Mouse (Mus musculus) hindbrain, embryonic 11.5 days (tissue): ENCODE measurements around the gene Irf6. TPM values are rescaled to one million over a fixed set of nuclear protein-coding genes. Genes with fewer than 3 reads are reported as not detected.

Experiments used
- ATAC-seq: fragments of 200-750 bp; cut with Nextera tagmentation; 2 replicates; pipeline ENCODE4 v1.8.0; 2017; ENCODE audit warnings: mild to moderate bottlenecking, moderate TSS enrichment, moderate library complexity; ENCODE audit not compliant: low FRiP score
- DNase-seq: peaks from one replicate; pipeline ENCODE4 v3.0.0-alpha.2; 2015; ENCODE audit warnings: low spot score
- H3K27ac ChIP-seq: fragments of 300-500 bp; sonication (generic); 2 replicates; pipeline ENCODE4 v1.5.1; 2014; ENCODE audit warnings: mild to moderate bottlenecking, low read depth, low read length
- H3K27me3 ChIP-seq: fragments of 300-500 bp; sonication (generic); 2 replicates; pipeline ENCODE4 v1.6.1; 2014; ENCODE audit warnings: mild to moderate bottlenecking, low read length, moderate library complexity, mixed read lengths; ENCODE audit not compliant: control insufficient read depth, insufficient read depth
- H3K36me3 ChIP-seq: fragments of 300-500 bp; sonication (generic); 2 replicates; pipeline ENCODE4 v1.6.1; 2014; ENCODE audit warnings: mild to moderate bottlenecking, low read length, moderate library complexity, mixed read lengths; ENCODE audit not compliant: control insufficient read depth, insufficient read depth
- H3K4me1 ChIP-seq: fragments of 300-500 bp; sonication (generic); replicated peaks from 2 replicates; pipeline ENCODE4 v1.6.1; 2014; ENCODE audit warnings: low read length, mixed read lengths; ENCODE audit not compliant: control insufficient read depth, insufficient read depth
- H3K4me2 ChIP-seq: fragments of 300-500 bp; sonication (generic); replicated peaks from 2 replicates; pipeline ENCODE4 v1.6.1; 2014; ENCODE audit warnings: mild to moderate bottlenecking, low read depth, low read length
- H3K4me3 ChIP-seq: fragments of 300-500 bp; sonication (generic); 2 replicates; pipeline ENCODE4 v1.5.1; 2014; ENCODE audit warnings: low read depth, low read length
- H3K9ac ChIP-seq: fragments of 300-500 bp; sonication (generic); 2 replicates; pipeline ENCODE4 v1.6.1; 2014; ENCODE audit warnings: low read depth, low read length
- H3K9me3 ChIP-seq: fragments of 300-500 bp; sonication (generic); 2 replicates; pipeline ENCODE4 v1.6.1; 2016; ENCODE audit warnings: low read length; ENCODE audit not compliant: control insufficient read depth
- WGBS: fragments of 180-500 bp; shearing (Covaris S2); extraction: QIAGEN DNeasy Blood & Tissue Kit; methylation state at CpG from one replicate; pipeline ENCODE4 v1.1.7; 2014; 5-methylcytosine and 5-hydroxymethylcytosine counted together
- polyA plus RNA-seq: library from polyadenylated mRNA; unstranded; fragments of >200 nt; fragmentation: Nextera tagmentation; extraction: Ambion mirVana; gene quantifications from 2 replicates; pipeline ENCODE4 v1.2.1, GENCODE M21; 2014

Gene Irf6
- polyA plus RNA-seq, 1 experiment from 2014 or later, result 3.1 TPM

DNA sequence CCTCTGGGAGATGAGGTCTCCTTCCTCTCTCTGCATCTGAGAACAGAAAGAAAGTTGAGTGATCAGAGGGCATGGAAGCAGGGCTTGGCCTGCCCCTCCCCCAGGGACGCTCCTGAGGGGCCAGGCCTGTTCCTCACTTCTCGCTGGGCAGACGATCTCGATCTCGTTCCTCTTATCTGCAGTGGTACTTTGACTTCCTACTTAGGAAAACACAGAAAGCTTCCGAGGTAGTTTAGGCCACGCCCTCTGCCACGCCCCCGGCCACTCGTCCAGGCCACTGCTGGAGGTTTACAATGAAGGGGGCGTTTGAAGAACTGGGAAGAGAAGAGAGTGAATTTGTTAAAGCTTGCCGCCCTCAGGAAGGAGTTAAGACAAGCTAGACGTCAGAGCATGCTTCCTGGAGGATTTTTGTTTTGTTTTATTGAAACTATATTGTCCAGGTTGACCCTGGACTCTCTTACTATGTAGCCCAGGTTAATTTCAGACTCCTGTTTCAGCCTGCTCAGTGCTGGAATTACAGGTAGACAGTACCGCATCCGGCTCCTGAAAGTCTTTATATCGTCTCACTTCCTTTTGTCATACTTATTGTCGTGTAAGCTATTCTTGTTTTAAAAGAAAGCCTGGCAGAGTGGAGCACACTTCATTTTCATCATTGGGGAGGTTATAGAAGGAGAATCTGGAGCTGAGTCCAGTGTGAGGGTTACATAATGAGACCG, 7.6 kb downstream of the Irf6 start:
- DNase-seq (peak; percentile 71), ATAC-seq (no peak)
- no peak overlapping the region for H3K9ac ChIP-seq

DNA sequence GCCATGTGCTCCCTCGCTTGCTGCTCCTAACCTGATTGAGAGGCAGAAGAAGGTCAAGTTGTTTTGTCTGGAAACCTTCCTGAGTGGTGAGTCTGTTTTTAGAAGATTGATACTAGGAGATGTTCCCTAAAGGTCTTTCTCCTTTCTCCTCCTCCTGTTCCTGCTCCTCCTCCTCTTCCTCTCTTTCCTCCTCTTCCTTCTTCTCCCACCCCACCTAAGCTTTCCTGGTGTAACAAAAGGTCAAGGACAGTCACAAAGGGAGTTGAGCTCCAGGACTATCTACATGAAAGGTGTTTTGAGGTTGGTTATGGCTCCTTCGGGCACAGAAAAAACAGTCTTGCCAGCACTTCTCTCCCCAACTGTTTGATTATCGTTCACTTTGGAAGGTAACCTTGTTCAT, 14.8 kb downstream of the Irf6 start, which contains the start of gene A130010J15Rik:
Gene A130010J15Rik, plus strand, starts transcription at position 301 of the 400 bp plus-strand sequence.
- 0 out of 2 replicates have a peak, but pooled peaks cover 2% of the 10 kb centered on the region for H3K4me1 ChIP-seq
- 93% methylated on average over 3 of the region's 3 CpGs for WGBS
- no peak for ATAC-seq

More for the DNA sequence above, 7.6 kb downstream of the Irf6 start:
- WGBS, result 16% methylated on average over 18 of the region's 18 CpGs
- Histone ChIP-seq H3K4me3 (no peak overlapping the region; the same call in 1 of the 2 replicates), H3K4me1 (no peaks in the 10 kb centered on the region), H3K4me2 (peak overlapping the region; percentile 25; the same call in 1 of the 2 replicates), H3K27me3 (no peaks in the 10 kb centered on the region), H3K36me3 (no peaks in the 10 kb centered on the region), H3K27ac (no peak overlapping the region), H3K9me3 (no peaks in the 10 kb centered on the region)

DNA sequence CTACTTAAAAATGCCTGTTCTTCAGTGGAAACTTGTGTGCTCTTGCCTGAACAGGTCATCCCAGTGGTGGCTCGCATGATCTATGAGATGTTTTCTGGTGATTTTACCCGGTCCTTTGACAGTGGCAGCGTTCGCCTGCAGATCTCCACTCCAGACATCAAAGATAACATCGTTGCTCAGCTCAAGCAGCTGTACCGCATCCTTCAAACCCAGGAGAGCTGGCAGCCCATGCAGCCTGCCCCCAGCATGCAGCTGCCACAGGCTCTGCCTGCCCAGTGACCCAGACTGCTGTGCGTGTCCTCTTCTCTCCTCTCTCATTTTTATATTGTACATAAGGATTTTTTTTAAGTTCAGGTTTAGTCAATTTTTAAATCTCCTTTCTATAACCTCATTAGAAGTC, 16.3 kb downstream of the Irf6 start:
- ATAC-seq (no peak), DNase-seq (no peak)
- no peak overlapping the region for H3K9ac ChIP-seq
- H3K4me1 ChIP-seq, result 0 out of 2 replicates have a peak, but pooled peaks cover 2% of the 10 kb centered on the region
- no peaks in the 10 kb centered on the region for H3K27me3 ChIP-seq
- H3K9me3 ChIP-seq, result no peaks in the 10 kb centered on the region
- WGBS, result 91% methylated on average over 7 of the region's 7 CpGs
- no peaks in the 10 kb centered on the region for H3K36me3 ChIP-seq
- H3K4me2 ChIP-seq, result no peak overlapping the region
- H3K4me3 ChIP-seq, result no peak overlapping the region
- no peak overlapping the region for H3K27ac ChIP-seq

More for the DNA sequence above, 14.8 kb downstream of the Irf6 start, which contains the start of gene A130010J15Rik:
- no peak within 1 kb of the TSS for H3K4me3 ChIP-seq
- no peaks in the 10 kb centered on the region for H3K9me3 ChIP-seq
- H3K27me3 ChIP-seq, result no peaks in the 10 kb centered on the region
- no peak within 1 kb of the TSS for H3K9ac ChIP-seq
- H3K36me3 ChIP-seq, result no peaks in the 10 kb centered on the region
- no peak within 1 kb of the TSS for H3K27ac ChIP-seq
- DNase-seq, result no peak
- no peak within 1 kb of the TSS for H3K4me2 ChIP-seq

DNA sequence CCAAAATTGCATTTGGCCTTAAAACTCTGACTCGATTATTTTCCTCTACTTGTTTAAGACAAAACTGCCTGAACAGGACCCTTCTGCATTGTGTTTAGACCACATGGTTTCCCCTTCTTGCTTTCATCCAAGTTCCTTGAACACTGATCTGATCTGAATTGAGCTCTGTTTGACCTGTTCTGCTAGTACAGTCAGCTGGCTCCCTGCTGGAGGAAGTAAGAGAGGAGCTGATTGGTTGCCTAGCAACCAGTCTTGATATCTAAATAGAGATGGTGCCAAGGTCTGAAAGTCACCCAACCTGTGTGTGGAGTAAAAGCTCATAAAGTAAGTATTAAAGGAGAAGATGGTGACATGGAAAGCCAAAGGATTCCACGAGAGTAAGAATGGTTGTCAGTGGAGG, 16.9 kb downstream of the Irf6 start:
- H3K36me3 ChIP-seq, result no peaks in the 10 kb centered on the region
- 90% methylated on average over 2 of the region's 2 CpGs for WGBS
- H3K27ac ChIP-seq, result no peak overlapping the region
- ATAC-seq, result no peak
- no peak overlapping the region for H3K9ac ChIP-seq
- no peak overlapping the region for H3K4me3 ChIP-seq
- no peaks in the 10 kb centered on the region for H3K27me3 ChIP-seq
- 0 out of 2 replicates have a peak, but pooled peaks cover 2% of the 10 kb centered on the region for H3K4me1 ChIP-seq
- H3K9me3 ChIP-seq, result no peaks in the 10 kb centered on the region
- no peak overlapping the region for H3K4me2 ChIP-seq
- no peak for DNase-seq

DNA sequence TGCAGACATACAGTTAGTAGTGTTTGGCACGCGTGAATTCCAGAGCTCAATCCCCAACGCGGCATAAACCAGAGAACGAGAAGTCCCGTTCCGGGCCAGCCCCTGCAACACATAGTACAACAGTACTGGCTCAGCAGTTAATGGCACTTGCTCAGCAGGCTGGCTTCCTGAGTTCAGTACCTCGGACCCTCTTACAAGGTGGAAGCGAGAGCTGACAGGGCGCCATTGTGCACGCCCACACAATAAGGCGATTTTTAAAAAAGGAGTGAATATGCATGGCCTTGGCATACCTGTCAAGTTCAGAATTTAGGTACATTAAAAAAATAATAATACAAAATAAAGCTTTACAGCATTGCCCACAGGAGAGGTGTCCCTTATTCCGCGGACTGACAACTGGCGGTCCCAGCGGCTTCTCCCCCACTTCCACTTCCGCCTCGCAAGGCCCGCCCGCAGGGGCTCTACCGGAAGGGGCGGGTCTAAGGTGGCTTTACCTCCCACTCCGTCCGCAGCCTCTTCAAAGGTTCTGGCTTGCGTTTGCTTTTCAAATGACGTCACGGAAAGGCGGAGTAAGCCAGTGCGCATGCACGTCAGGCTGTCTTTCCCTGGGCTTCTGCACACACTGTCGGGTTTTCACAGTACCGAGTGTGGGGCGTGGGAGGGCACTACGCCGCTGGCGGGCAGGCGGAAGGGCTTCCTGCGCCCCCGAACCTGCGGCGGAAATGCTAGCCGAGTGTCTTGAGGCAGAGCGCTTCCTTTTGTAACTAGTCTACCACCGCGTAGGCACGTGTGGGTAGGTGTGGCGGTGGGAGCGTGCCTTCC, 20.3 kb downstream of the Irf6 start:
- 0 out of 2 replicates have a peak overlapping the region, but pooled peaks have one; percentile 17 for H3K27ac ChIP-seq
- H3K4me2 ChIP-seq, result peak overlapping the region; percentile 75
- H3K4me3 ChIP-seq, result peak overlapping the region; percentile 66
- H3K4me1 ChIP-seq, result 0 out of 2 replicates have a peak, but pooled peaks cover 2% of the 10 kb centered on the region
- no peaks in the 10 kb centered on the region for H3K9me3 ChIP-seq
- H3K9ac ChIP-seq, result peak overlapping the region; percentile 77
- no peaks in the 10 kb centered on the region for H3K36me3 ChIP-seq
- peak; percentile 99 for DNase-seq
- H3K27me3 ChIP-seq, result no peaks in the 10 kb centered on the region
- peak; percentile 99 for ATAC-seq
- 1% methylated on average over 48 of the region's 48 CpGs for WGBS

DNA sequence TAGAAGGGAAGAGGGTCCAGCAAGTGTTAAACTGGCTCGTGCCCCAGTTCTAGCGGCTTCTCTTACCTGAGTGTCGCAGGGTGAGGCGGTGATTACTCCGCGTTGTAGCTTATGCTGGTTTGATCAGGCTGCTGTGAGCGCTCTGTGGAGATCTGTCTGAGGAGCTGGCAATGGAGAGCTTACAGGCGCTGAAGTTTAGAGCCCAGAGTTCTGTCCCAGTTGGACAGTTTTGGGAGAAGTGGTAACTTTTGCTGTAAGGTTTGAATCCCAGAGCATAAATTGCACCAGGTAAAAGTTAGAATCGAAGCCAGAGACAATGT, 20.9 kb downstream of the Irf6 start:
- no peaks in the 10 kb centered on the region for H3K9me3 ChIP-seq
- no peak for DNase-seq
- H3K4me2 ChIP-seq, result peak overlapping the region; percentile 75
- no peak; the same call in 1 of the 2 replicates for ATAC-seq
- 26% methylated on average over 9 of the region's 9 CpGs for WGBS
- H3K4me3 ChIP-seq, result peak overlapping the region; percentile 66
- no peaks in the 10 kb centered on the region for H3K27me3 ChIP-seq
- 0 out of 2 replicates have a peak, but pooled peaks cover 2% of the 10 kb centered on the region for H3K4me1 ChIP-seq
- peak overlapping the region; percentile 77 for H3K9ac ChIP-seq
- H3K27ac ChIP-seq, result 0 out of 2 replicates have a peak overlapping the region, but pooled peaks have one; percentile 17
- H3K36me3 ChIP-seq, result no peaks in the 10 kb centered on the region

DNA sequence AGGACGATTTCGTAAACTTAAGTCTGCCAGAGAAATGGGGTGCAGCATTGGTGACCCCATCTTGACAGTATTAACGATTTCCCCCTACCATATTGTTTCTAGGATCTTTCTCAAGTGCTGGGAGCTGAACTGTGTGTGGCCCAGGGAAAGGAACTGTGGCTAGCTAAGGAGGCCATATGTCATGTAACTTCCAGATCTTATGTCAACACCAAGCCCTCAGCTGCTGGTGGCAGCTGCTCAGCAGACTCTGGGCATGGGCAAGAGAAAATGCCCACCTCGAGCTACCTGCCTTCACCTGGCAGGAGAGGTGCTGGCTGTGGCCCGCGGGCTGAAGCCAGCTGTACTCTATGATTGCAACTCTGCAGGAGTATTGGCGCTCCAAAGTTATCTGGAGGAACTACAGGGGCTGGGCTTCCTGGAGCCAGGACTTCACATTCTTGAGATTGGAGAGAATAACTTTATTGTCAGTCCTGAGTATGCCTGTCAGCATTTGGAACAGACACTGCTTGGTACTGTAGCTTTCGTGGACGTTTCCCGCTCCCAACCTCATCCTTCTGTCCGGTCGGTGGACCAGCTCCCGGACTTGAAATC, 21.3 kb downstream of the Irf6 start:
- no peak overlapping the region for H3K27ac ChIP-seq
- ATAC-seq, result no peak

DNA sequence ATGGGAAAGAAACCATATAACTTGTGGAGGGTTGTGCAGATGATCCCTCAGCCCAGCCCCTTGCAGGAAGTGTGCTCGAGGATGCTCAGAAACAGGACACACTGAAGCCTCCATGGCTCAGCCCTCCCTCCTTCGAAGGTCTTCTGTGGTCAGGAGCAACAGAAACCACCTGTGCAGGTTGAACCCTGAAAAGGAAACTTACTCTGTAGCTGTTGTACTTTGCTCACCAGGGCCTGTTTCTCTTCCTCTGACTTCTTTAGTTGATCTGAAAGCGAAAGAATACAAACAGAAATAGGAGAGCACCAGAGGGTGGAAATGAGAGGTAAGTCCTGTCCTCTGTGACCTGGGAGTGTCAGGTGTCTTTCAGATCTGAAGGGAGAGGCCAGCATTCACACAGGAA, 28.2 kb downstream of the Irf6 start:
- Histone ChIP-seq H3K4me3 (no peak overlapping the region), H3K9me3 (no peaks in the 10 kb centered on the region), H3K27ac (no peak overlapping the region), H3K4me1 (no peaks in the 10 kb centered on the region), H3K36me3 (no peaks in the 10 kb centered on the region), H3K27me3 (no peaks in the 10 kb centered on the region), H3K4me2 (no peak overlapping the region), H3K9ac (no peak overlapping the region)
- ATAC-seq (no peak), DNase-seq (no peak)
- 88% methylated on average over 3 of the region's 3 CpGs for WGBS

More for the DNA sequence above, 21.3 kb downstream of the Irf6 start:
- Histone ChIP-seq H3K9ac (no peak overlapping the region; the same call in 1 of the 2 replicates), H3K27me3 (no peaks in the 10 kb centered on the region), H3K4me2 (peak overlapping the region; percentile 75), H3K4me1 (0 out of 2 replicates have a peak, but pooled peaks cover 2% of the 10 kb centered on the region), H3K4me3 (peak overlapping the region; percentile 66), H3K36me3 (no peaks in the 10 kb centered on the region), H3K9me3 (no peaks in the 10 kb centered on the region)
- WGBS, result 90% methylated on average over 13 of the region's 13 CpGs
- DNase-seq, result no peak
